Mouse (Mus musculus) layer of hippocampus, adult 9-11 months (tissue): ENCODE measurements at regions not wholly inside any gene's neighbourhood (a gene's known extent, or its start where the extent isn't known, plus 50 kb on each side); places are given as distances from the start of the nearest gene placed in this dataset.

Experiments used
- DNase-seq: peaks from one replicate; pipeline ENCODE4 v3.0.0; 2022

DNA sequence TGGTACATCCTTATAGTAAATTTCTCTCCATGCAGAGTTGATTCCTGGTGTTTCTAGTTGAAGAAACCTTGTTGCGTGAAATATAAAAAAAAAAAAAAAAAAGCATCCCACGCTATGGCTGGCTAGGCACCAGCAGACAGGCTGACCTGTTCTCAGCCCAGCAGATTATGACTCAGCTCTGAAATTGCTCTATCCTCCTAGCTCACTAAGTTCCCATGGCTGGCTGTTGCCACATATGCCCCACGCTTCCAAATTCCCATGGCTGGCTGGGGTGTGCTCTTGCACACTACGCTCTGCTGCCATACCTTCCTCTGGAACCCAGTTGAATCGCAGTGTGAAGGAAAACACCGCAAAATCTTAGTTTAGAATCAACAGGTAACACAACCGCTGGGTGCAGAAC is 270.1 kb downstream of the Mid1ip1 start:
- DNase-seq, result no peak

DNA sequence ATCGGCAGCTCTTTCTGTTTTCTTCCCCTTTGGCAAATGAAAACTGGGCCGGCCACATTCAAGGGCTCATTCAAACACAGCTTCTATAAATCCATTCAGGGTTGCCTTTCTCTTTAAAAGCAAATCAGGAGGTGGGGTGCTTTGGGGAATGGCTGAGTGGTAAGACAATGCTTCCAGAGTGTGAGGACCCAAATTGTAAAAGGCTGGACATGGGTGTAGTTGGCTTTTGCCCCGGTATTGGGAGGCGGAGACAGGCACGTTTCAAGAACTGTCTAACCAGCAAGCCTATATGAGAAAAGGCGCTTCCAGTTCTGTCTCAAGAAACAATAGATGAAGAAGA is 277.0 kb downstream of the Mid1ip1 start:
- peak; percentile 1 for DNase-seq

DNA sequence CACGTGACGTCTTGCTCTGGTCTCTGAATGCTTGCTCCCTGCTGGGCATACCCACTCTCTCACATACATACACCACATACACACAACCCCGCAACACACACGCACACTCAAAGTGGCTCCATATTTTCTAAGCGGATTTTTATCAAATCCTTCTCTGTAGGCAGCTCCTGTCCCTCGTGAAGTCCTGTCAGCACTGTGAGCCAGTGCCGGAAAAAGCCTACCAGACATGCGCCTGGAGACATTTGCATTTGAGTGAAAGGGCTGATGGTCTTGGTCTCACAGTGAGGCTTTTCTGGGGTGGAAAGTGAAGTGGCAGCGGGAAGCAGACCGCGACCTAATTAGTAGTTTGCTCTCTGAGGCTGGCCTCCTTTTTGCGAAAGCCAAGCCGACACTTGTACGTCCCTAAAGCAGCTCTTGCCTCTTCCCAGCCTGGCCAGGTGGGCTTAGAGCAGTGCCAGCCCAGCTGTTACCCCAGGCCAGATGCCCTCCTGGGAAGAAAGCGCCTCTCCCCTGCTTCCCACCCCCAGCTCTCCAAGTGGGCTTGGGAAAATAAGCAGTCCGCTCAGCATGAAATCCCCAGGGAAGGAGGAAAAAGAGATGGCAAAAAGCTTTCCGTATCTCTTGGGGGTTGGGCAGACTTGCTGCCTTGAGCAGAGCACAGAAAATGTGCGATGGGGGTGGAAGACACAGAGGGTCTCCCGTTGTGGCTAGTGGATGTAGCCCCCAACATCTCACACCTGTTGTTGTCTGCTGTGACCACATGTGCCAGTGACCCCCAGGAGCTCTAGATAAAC is 277.6 kb downstream of the Mid1ip1 start:
- DNase-seq, result peak; percentile 17

DNA sequence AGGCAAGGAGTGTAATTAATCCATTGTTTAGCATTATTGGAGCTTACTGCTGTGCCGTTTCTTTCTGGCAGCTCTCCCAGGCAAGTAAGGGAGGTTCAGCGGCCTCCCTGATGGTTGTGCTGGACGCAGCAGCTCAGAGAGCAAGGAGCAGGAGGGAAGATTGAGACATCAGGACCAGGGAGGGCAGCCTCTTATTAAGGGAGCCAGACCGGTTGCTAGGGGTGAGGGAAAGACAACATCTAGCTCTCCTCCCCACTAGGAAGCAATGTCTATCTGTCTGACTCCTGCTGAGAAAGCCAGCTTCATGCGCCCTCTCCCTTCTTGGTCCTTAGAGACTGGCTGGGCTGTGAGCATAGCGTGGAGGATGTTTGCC is 278.2 kb downstream of the Mid1ip1 start:
- peak; percentile 8 for DNase-seq

DNA sequence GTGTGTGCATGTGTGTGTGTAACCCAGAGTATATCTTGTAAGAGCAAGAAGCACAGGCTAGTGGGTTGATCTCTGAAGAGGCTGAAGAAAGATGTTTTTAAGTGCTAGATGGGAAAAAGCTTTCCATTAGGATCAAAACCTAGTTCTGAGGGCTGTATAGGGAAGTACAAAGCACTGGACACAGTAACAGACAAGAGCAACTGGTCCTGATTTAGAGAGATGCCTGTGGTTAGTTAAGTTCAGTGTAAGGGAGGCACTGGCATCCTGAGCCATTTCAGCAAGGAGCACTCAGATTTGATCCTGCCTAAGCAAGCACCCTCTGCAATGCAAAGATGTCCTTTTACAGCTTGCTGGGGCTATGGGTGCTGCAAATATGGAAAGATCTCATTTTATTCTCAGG is 280.1 kb downstream of the Mid1ip1 start:
- DNase-seq, result no peak

DNA sequence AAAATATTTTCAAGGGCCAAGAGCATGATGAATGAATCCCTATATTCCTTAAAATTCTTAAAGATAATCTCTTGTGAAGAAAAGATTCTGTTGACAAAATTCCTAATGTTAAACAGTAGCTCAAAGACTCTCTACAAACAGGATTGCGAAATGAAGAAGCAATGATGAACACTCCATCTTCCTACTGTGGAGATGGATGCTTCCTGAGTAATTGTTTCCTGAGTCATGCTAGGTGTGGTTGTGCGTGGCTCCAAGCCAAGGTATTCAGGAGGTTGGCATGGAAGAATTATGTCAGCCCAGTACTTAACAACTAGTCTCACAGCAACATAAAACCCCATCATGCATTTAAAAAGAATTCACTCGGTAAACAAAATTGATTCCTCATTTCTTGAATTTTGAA is 286.4 kb downstream of the Mid1ip1 start:
- DNase-seq, result no peak

DNA sequence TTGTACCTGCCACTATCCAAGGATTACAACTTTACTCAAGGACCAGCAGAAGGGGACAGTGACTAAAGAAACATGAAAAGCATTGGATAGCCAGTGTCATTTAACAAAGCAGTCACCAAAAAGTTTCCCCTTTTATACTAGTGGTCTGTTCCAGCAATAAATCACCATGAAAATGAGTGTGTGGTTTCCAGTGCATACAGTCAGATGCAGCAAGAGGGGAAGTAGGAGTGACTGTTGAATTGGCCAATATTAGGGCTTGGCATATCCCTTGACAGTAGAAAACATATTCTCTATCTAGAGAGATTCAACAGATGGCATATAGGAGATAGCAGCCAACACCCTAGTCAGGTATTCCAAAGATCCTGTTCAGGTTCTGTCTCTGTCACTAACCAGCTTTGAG is 259.8 kb upstream of the H2al1a start:
- DNase-seq, result no peak

DNA sequence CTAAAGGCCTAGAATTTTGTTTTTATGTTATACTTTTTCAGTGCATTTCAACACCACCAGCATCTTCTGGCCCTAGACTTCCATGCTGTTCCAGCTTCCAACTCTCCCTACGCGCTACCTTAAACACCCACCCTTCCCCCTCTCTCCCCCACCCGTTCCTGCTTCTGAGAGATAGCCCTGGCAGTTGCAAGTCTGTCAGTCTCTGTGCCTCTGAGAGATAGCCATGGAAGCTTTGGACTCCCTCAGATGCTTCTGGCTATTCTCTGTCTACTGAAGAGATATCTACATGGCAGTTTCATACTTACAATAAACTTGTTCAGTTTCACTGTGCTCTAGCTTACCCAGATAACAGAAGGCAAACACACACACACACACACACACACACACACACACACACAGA is 252.3 kb upstream of the H2al1a start:
- DNase-seq, result no peak

DNA sequence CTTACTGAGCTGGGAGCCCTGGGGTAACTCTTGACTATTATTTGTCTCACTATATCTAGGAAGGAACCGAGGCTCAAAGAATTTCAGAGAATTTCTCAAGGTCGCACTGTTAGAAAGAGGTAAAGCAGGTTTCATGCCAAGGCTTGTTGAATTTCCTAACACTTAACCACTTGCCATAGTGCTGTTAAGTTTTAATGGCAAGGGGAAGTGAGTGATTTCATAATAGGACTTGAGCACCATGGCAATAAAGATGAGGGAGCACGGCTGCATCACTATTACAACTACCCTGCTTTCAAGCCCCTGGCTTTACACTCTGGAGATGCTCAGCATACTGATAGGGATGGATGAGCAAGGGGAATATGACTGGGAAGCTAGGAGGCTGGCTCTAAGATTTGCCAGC is 216.9 kb upstream of the H2al1a start:
- no peak for DNase-seq

DNA sequence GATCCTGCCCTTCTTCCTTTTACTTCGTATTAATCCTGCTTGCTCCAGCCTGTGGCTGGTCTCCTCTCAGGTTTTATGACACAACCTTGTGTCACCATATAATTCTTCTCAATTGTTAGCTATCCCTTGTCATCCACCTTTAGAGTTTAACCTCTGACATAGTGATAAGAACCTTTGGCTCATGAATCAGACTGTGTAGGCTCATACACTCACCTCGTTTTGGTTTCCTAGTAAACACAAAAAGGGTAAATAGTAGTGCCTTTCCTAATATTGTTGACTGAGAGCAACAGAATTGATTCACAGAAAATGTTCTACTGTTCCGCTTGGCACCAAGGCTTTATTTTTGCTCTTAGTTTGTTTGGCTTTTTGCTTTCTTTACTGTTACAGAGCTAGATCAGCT is 216.2 kb upstream of the H2al1a start:
- no peak for DNase-seq

DNA sequence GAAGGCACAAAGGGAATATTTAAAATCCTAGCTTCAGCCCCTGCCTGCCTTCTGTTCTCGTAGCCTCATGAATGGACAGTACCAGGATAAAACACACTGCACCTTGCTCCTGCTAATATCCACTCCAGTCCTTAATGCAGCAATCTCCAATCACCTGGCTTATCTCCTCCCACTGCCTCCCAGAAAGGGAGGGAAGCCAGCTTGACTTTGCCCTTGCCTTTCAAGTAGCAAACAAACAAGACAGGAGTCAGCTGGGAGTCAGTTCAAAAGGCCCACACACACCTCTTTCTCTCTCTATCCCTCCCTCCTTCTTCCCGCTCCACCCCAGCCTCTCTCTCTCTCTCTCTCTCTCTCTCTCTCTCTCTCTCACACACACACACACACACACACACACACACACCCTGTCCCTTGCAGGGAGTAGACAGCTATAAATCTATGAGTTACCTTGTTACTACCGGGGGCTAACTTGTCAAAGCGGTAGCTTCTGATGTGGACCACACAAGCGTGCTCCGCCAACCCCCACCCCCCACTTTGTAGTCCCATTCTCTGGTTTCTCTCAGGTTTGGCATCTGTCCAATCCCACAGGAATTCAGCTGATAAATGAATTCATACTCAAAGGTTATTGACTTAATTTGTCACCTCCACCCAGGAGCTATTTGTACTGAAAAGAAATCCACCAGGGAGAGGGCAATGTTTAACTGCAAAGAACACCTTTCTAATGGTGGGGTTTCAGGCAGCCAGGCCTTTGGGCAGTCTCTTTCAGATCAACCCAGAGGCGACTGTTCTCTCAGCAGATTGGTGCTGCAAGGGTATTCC is 212.6 kb upstream of the H2al1a start:
- no peak for DNase-seq

DNA sequence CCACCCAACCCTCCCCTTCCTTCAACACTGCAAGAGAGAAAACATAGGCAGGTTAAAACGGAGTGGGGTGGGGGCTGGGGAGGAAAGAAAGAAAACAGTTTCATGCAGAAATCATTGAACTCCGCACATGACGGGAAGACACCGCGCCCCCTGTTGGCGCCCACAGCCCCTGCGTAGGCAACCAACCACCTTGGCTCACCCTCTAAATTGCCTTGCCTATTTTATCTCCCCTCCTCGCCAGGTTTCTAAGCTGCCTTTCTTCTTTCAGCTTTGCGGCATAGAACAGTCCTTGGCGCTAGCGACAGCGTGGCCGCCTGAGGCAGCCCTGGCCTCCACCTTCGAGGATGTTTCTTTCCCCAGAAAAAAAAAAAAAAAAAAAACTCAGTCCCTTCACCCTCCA is 211.1 kb upstream of the H2al1a start:
- no peak for DNase-seq

DNA sequence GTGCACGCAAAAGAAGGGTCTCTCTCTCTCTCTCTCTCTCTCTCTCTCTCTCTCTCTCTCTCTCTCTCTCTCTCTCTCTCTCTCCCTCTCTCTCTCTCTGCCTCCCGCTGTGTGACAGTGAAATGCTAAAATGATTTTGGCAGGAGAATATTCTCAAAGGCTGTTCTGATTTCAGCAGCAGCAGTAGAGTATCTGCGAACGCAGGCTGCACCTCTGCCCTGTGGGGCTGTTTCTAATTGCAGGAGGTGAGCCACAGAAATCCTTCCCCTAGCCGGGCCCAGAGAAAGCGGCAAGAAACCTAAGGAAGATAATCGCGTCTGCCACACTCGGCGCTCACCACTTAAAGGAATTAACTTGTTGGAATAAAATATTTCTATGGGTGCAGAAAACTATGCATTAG is 210.6 kb upstream of the H2al1a start:
- no peak for DNase-seq

DNA sequence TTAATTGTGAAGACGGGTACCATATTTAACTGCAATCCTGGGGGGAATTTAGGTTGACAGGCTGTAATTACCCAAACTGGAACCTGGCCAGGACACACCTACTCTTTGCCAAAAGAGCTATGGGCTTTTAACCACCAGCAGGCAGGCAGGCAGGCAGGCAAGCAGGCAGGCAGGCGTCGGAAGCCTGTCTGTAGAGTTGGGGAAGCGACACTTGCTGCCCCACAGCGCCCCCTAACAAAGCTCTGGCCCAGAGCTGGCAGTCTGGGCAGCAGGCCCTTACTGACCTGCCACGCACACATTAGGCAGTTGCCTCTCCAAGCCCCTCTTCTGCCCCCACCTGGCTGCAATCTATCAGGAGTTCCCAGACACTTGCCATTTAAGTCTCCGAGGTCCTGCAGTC is 208.6 kb upstream of the H2al1a start:
- peak; percentile 7 for DNase-seq

DNA sequence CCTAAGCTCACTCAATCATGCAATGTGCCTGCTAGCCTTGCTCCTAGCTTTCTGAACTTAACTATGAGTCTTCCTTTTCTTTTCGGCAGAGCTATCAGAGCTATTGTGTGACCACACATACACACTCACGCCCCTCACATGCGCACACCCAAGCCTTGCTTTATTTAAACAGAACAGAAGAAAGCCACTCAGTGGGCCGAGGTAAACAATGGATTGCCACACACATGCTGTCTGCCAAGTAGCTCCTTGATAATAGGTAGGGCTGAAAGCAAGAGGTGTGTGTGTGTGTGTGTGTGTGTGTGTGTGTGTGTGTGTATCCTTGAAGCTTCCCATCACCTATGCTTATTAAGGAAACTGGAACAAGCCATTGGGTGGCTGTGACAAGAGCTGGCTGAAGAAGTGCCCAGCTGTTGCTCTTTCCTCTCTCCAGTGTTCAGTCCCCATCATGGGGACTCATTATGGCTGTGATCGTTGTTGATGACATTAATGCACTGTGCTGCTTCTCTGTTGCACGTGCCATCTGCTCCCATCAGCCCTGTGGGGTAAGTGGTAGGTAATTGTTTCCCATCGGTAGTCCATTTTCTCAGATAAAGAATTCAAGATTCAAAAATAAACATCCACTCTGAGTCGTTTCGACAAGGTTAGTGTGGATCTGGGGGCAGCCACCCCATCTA is 201.3 kb upstream of the H2al1a start:
- DNase-seq, result no peak

DNA sequence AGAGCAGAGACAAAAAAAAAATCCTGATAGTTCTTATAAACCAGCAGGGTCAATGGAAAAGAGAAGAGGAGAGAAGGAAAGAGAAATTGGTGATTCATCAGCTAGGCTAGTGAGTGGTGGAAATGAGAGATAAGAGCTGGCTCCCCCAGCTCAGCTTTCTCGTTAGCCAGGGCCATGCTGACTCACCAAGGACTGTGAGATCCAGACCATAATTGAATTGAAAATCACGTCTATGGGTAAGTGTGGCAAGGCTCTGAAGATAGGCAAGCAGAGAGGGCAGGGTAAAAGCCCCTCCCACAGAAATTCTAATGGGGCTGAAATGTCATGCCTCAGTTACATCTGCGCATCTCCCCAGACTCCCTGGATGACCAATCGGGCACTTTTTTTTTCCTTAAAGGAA is 200.7 kb upstream of the H2al1a start:
- DNase-seq, result no peak

DNA sequence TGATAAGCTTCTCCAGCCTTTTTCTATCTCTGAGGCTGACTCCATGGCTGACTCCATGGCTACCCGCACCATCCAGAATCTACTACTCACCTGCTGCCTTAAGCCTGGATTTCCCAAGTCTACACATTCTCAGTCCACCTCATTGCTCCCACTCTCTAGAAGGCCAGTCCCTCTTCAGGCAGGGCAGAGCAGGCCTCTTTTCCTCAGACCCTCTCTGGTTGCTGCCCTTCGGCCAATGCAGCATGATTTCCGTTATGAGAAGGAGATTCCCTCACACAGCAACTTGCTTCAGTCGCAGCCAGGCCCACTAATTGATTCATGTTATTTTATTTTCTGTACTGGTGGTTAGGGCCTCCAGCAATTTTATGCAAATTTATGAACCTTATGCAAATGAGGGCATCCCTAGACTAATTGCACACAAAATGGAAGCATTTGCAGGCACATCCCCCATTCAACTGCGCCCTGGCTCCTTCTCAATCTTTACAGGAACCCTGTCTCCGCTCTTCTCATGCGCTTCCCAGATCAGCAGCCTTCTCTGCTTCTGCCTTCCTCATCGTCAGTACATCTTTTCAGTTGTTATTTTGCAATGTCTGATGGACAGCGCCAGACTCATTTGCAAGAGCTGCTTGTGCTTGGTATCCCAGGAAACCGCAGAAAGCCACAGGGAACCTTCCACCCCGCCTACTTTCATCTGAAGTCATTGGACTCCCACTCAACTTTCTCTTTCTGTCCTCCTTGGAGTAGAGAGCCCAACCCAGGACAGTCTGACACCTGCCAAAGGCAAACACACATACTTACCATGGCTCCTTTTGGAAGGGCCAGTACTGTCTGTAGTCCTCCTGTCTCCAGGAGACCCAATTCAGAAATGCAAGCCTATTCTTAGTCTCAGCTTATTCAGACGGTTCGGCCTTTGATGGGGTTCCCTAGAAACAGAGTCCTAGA is 199.6 kb upstream of the H2al1a start:
- peak; percentile 7 for DNase-seq

DNA sequence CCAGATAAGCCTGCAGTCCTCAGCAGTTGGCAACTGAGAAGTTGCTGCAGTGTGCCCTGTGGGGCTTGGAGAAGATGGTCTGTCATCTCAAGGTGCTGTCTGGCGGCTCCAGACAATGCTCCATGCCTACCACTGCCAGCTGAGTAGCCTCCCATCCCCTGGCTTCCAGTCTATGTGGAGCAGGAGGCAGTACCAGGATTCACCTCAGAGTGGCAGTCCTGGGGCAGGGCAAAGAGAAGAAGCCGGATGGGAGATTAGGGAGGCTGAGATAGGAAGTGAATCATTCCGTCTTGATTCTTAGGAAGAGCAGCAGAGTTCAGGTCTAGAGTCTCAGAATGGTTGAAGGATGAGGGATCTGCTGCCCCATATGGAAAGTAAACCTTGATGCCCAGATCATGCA is 198.1 kb upstream of the H2al1a start:
- no peak for DNase-seq

DNA sequence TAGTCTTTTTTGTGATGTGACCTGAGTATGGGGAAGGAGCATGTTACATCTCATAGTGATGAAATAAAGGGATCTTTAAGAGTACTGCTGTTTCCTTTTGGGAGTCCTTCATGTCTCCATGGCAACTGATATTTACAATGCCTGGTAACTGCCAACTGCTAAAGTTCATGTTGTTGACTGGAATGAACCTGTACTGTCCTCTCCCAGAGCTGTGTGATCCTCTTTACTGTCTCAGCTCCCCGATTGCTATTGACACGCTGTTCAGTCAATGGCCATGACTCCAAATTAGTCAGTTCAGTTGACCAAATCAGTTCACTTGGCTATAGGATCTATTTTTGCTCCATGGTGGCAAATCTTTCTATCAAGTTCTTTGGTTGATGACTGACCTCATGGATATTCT is 167.8 kb upstream of the H2al1a start:
- DNase-seq, result no peak

DNA sequence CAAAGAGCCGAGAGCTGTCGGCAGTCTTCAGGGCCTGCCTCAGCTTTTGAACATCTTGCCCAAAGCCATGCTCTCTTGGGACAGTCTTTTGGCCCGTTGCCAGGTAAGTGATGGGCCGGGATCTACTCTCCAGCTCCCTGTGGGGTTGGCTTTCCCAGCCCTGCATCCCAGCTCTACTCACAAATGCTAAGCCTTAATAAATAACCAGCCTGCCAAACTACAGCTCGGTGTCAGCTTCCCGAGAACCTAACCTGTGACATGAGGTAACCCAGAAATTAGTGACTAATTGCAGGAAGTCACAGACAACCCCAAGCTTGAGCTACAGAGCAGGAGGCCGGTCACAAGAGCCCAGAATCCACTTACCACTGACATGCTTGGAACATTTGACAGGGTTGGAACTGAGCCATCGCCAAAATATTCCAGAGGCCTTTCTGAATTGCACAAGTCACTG is 159.1 kb upstream of the H2al1a start:
- DNase-seq, result no peak

DNA sequence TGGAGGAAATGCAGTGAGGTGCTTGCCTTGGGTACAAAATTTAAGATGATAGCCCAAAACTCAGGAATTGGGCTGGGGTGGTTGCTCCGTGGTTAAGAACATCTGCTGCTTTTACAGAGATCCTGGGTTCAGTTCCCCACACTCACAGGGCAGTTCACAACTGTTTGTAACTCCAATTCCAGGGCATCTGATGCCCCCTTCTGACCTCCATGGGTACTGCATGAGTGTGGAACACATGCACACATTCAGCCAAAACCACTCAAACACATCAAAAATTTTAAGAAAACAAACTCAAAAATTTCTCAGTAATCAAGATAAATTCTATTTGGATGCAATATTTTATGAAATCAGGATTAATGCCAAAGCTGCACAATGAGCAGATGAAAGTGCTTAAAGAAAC is 157.8 kb upstream of the H2al1a start:
- no peak for DNase-seq

DNA sequence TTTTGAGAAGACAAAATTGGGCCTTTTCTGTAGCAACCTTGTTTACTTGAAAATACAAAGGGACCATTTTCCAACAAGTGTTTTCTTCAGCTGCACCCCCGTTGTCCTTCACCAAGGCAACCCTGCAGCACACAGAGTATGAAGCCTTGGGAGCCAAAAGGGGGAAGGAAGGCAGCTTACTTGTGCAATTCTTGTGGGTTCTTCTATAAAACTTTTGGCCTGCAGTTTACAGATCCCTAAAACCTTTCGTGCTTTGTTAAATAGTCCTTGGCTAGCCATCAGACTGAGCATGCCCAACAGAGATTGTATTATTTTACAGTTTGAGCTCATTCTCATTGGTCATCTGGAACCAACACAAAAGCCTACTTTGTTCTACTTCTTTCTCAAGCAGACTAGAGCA is 140.6 kb upstream of the H2al1a start:
- peak; percentile 41 for DNase-seq

DNA sequence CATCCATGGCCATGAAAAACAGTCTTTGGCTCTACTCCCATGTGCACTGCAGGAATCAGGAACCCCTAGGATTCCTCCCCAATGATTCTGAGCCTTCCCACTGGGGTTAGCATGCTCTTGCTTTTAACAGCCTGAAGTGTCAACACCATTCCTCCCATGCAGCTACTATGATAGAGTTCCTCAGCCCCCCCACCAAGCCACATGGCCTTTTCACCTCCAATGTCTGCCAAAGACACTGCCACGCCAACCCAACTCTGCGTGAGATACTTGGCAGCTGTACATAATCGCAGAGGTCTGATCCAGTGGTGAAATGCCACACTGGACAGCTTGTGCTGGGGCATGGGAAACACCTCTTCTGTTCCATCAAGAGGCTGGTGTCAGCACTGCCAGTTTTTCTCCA is 128.6 kb upstream of the H2al1a start:
- no peak for DNase-seq
